Mouse (Mus musculus) C2C12 (cell line): ENCODE data around the gene Ptprm. TPM values are rescaled to one million over a fixed set of nuclear protein-coding genes. Genes with fewer than 3 reads are reported as not detected.

ENCODE experiments used
- H3K27me3 ChIP-seq: one replicate; pipeline ENCODE4 v1.6.1; 2011; ENCODE audit not compliant: control insufficient read depth, insufficient read depth, insufficient read length
- H3K36me3 ChIP-seq: one replicate; pipeline ENCODE4 v1.6.1; 2011; ENCODE audit not compliant: control insufficient read depth, insufficient read depth
- H3K4me3 ChIP-seq: one replicate; pipeline ENCODE4 v1.5.1; 2011; ENCODE audit warnings: mild to moderate bottlenecking, control low read depth; ENCODE audit not compliant: poor library complexity, insufficient read depth, severe bottlenecking
- H3K79me2 ChIP-seq: one replicate; pipeline ENCODE4 v1.6.1; 2011; ENCODE audit not compliant: control insufficient read depth, insufficient read depth
- H3K79me3 ChIP-seq: one replicate; pipeline ENCODE4 v1.6.1; 2011; ENCODE audit warnings: low read depth, control low read depth
- H3ac ChIP-seq: one replicate; pipeline ENCODE3; 2011; ENCODE audit warnings: low read depth; ENCODE audit not compliant: control insufficient read depth, insufficient read length
- CEBPB ChIP-seq: IDR thresholded peaks from one replicate; pipeline ENCODE4 v1.6.1; 2011; ENCODE audit warnings: low read depth, mild to moderate bottlenecking, control low read depth, moderate library complexity
- CTCF ChIP-seq: IDR thresholded peaks from one replicate; pipeline ENCODE4 v1.5.1; 2011; ENCODE audit not compliant: control insufficient read depth, insufficient read depth, insufficient read length
- FOSL1 ChIP-seq: IDR thresholded peaks from one replicate; pipeline ENCODE4 v1.8.0; 2011; ENCODE audit warnings: mild to moderate bottlenecking, low read length; ENCODE audit not compliant: poor library complexity, insufficient read depth, severe bottlenecking
- MAX ChIP-seq: IDR thresholded peaks from one replicate; pipeline ENCODE4 v1.6.1; 2011; ENCODE audit warnings: mild to moderate bottlenecking, control low read depth
- MYOD1 ChIP-seq: IDR thresholded peaks from one replicate; pipeline ENCODE4 v1.6.1; 2011; ENCODE audit warnings: low read depth; ENCODE audit not compliant: control insufficient read depth, insufficient read length
- MYOG ChIP-seq: IDR thresholded peaks from one replicate; pipeline ENCODE4 v1.6.1; 2011; ENCODE audit not compliant: control insufficient read depth, insufficient read length; ENCODE audit errors: extremely low read depth
- USF1 ChIP-seq: IDR thresholded peaks from one replicate; pipeline ENCODE4 v1.6.1; 2011; ENCODE audit warnings: low read depth, mild to moderate bottlenecking, control low read depth, moderate library complexity
- polyA plus RNA-seq: library from polyadenylated mRNA; unstranded; fragments of >200 nt; fragmentation: generic; extraction: Trizol; gene quantifications from one replicate; pipeline ENCODE4 v1.2.1, GENCODE M21; 2012; ENCODE audit warnings: missing spikeins

Gene Ptprm
- polyA plus RNA-seq, 1 experiment: 4.4 TPM

- no peaks in the 10 kb centered on the region for H3K79me2 ChIP-seq
- H3ac ChIP-seq: no peak overlapping the region
- H3K79me3 ChIP-seq: no peaks in the 10 kb centered on the region
- H3K36me3 ChIP-seq: no peaks in the 10 kb centered on the region
- TF ChIP-seq MAX: no peak
- no peak for TF ChIP-seq CTCF
- TF ChIP-seq CEBPB: no peak
- no peak for TF ChIP-seq MYOD1
- TF ChIP-seq MYOG: no peak
- no peak for TF ChIP-seq USF1
- TF ChIP-seq FOSL1: no peak
- H3K4me3 ChIP-seq: no peak overlapping the region
- H3K27me3 ChIP-seq: no peaks in the 10 kb centered on the region
Measured at GRCm38 (mm10) chr17:66960986-66961385, 393.3 kb downstream of the Ptprm start.

DNA sequence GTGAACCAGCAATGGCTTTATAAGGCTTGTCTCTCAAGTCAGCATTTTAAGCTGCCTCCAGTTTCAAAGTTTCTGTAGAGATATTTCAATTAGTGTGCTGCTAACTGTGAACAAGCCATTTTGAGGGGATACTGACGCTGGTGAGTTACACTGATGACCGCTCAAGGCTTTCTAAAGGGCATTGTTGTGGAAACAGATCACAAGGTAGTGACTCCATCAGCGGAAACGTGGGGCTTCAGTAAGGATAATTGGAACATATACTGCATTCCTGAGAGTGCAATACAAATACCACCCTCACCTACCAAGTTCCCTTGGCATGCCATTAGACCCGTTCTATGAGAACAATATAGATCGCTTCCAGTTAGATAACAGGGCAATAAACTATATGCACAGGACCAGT is 393.7 kb downstream of the Ptprm start:
- no peak for TF ChIP-seq CEBPB
- no peak for TF ChIP-seq USF1
- TF ChIP-seq MYOD1: no peak
- TF ChIP-seq MAX: no peak
- TF ChIP-seq FOSL1: no peak
- no peak for TF ChIP-seq CTCF
- no peaks in the 10 kb centered on the region for H3K79me2 ChIP-seq
- H3ac ChIP-seq: no peak overlapping the region
- H3K36me3 ChIP-seq: no peaks in the 10 kb centered on the region
- H3K27me3 ChIP-seq: no peaks in the 10 kb centered on the region
- H3K4me3 ChIP-seq: no peak overlapping the region
- no peaks in the 10 kb centered on the region for H3K79me3 ChIP-seq

GRCm38 (mm10) chr17:66959815-66960214 is 394.4 kb downstream of the Ptprm start:
- no peaks in the 10 kb centered on the region for H3K27me3 ChIP-seq
- TF ChIP-seq CEBPB: no peak
- no peak for TF ChIP-seq MYOG
- no peak for TF ChIP-seq MYOD1
- TF ChIP-seq CTCF: no peak
- no peak for TF ChIP-seq MAX
- TF ChIP-seq USF1: no peak
- no peak for TF ChIP-seq FOSL1

GRCm38 (mm10) chr17:66958766-66959165 is 395.5 kb downstream of the Ptprm start:
- H3ac ChIP-seq: no peak overlapping the region
- H3K79me3 ChIP-seq: no peaks in the 10 kb centered on the region
- H3K79me2 ChIP-seq: no peaks in the 10 kb centered on the region
- H3K4me3 ChIP-seq: no peak overlapping the region
- H3K27me3 ChIP-seq: no peaks in the 10 kb centered on the region
- H3K36me3 ChIP-seq: no peaks in the 10 kb centered on the region
- TF ChIP-seq FOSL1 (no peak), MYOG (no peak), MAX (no peak), CEBPB (no peak), CTCF (no peak)

More at GRCm38 (mm10) chr17:66959815-66960214, 394.4 kb downstream of the Ptprm start:
- H3K79me3 ChIP-seq: no peaks in the 10 kb centered on the region
- H3ac ChIP-seq: no peak overlapping the region
- no peaks in the 10 kb centered on the region for H3K36me3 ChIP-seq
- H3K79me2 ChIP-seq: no peaks in the 10 kb centered on the region
- no peak overlapping the region for H3K4me3 ChIP-seq

DNA sequence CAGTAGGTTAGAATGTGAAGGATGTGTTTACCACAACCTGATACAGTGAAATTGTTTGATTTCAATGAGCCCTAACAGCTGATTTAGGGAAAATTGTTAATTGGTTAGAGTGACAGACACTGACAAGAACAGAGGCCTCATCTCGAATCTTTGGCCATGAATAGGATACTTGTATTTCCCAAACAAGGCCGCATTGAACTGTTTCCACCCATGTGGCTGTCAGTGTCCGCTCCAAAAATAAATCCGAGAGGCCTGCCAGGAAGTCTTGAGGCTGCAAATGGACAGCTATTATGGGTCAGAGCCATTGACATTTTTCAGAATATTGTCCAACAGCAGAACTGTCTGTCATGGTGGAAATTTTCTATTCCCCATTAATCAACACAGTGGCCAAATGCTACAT is 409.8 kb downstream of the Ptprm start:
- TF ChIP-seq USF1 (no peak), MYOD1 (no peak), MAX (no peak), CEBPB (no peak), FOSL1 (no peak), MYOG (no peak), CTCF (no peak)
- Histone ChIP-seq H3K79me3 (no peaks in the 10 kb centered on the region), H3K79me2 (no peaks in the 10 kb centered on the region), H3K4me3 (no peak overlapping the region), H3K36me3 (no peaks in the 10 kb centered on the region), H3ac (no peak overlapping the region), H3K27me3 (no peaks in the 10 kb centered on the region)

DNA sequence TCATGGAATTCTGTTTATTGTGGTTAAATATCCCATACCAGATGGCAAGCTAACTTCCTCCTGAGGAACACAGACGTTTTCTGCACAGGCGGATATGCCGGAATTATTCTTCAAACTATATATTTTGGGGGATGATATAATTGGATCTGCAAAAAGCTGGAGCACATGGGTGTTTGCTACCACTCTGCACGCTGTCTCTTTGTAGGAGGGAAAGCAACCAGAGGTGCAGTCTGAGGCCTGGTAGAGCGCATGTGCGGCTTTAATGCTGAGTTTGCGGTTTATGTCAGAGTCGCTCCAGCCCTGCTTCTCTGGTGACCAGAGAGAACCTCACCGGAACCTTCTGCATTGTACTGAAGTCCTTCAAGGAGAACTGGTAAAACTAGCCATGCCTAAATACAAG is 410.7 kb downstream of the Ptprm start:
- no peaks in the 10 kb centered on the region for H3K27me3 ChIP-seq
- TF ChIP-seq MAX (no peak), CEBPB (no peak), FOSL1 (no peak), MYOD1 (no peak), USF1 (no peak), CTCF (no peak), MYOG (no peak)
- no peaks in the 10 kb centered on the region for H3K36me3 ChIP-seq

More for the DNA sequence above, 410.7 kb downstream of the Ptprm start:
- H3K79me2 ChIP-seq: no peaks in the 10 kb centered on the region
- no peak overlapping the region for H3ac ChIP-seq
- no peaks in the 10 kb centered on the region for H3K79me3 ChIP-seq
- H3K4me3 ChIP-seq: no peak overlapping the region
